Mouse (Mus musculus) A20 (cell line): ENCODE results near the gene Wnt2.
A peak's percentile ranks its signal among the peaks of the same experiment; 100 is the strongest.

Experiments
- DNase-seq: peaks from one replicate; pipeline ENCODE4 v3.0.0-alpha.2; 2011; ENCODE audit warnings: low read depth, low spot score

Wnt2 gene

GRCm38 (mm10) chr6:18029746-18030656 is at the start of gene Wnt2:
Gene Wnt2, minus strand, starts transcription at chr6:18030585.
- DNase-seq, result no peak

GRCm38 (mm10) chr6:18078615-18079014 is 48.2 kb upstream of the Wnt2 start:
- DNase-seq, result peak; percentile 21

GRCm38 (mm10) chr6:18076986-18077385 is 46.6 kb upstream of the Wnt2 start:
- DNase-seq, result no peak

- DNase-seq, result no peak
Measured at GRCm38 (mm10) chr6:18076577-18076976, 46.2 kb upstream of the Wnt2 start.

- no peak for DNase-seq
Measured at GRCm38 (mm10) chr6:18057899-18058298, 27.5 kb upstream of the Wnt2 start.

- no peak for DNase-seq
Measured at GRCm38 (mm10) chr6:18051702-18052101, 21.3 kb upstream of the Wnt2 start.

- DNase-seq, result no peak
Measured at GRCm38 (mm10) chr6:18044299-18044698, 13.9 kb upstream of the Wnt2 start.

- DNase-seq, result no peak
Measured at GRCm38 (mm10) chr6:18043172-18043571, 12.8 kb upstream of the Wnt2 start.

- DNase-seq, result no peak
Measured at GRCm38 (mm10) chr6:18032271-18032670, 1.9 kb upstream of the Wnt2 start.

- DNase-seq, result no peak
Measured at GRCm38 (mm10) chr6:18031509-18032010, 1.2 kb upstream of the Wnt2 start.

GRCm38 (mm10) chr6:18030868-18031508 is 603 bp upstream of the Wnt2 start:
- no peak for DNase-seq

GRCm38 (mm10) chr6:18024133-18024794 is 6.1 kb downstream of the Wnt2 start:
- no peak for DNase-seq

GRCm38 (mm10) chr6:18013346-18013745 is 17.0 kb downstream of the Wnt2 start:
- DNase-seq, result no peak

GRCm38 (mm10) chr6:18007356-18007755 is 23.0 kb downstream of the Wnt2 start:
- no peak for DNase-seq

- no peak for DNase-seq
Measured at GRCm38 (mm10) chr6:18002065-18002464, 28.3 kb downstream of the Wnt2 start.

- no peak for DNase-seq
Measured at GRCm38 (mm10) chr6:17998497-17998896, 31.9 kb downstream of the Wnt2 start.

- DNase-seq, result no peak
Measured at GRCm38 (mm10) chr6:17994956-17995790, 35.2 kb downstream of the Wnt2 start.

GRCm38 (mm10) chr6:17991625-17992024 is 38.8 kb downstream of the Wnt2 start:
- no peak for DNase-seq

- no peak for DNase-seq
Measured at GRCm38 (mm10) chr6:17990173-17991028, 40.0 kb downstream of the Wnt2 start.

- DNase-seq, result no peak
Measured at GRCm38 (mm10) chr6:17979361-17979760, 51.0 kb downstream of the Wnt2 start.
